Mouse (Mus musculus): Measurements from ENCODE around the gene Vmp1. TPM values are rescaled to one million over a fixed set of nuclear protein-coding genes. Genes with fewer than 3 reads are reported as not detected.

The Vmp1 gene
- total RNA-seq (2021), result 100 to 1,000 TPM; 144 to 167 TPM
- long read RNA-seq, experiment 1, transcript Vmp1-201 (12 exons, 2,787 nt), result major isoform, 119 of 150 reads
- long read RNA-seq, experiment 1, partial matches to known transcripts, result 4 of 150 reads
- long read RNA-seq, experiment 1, other reads (novel, unspliced or antisense), result 25 of 150 reads
- long read RNA-seq, experiment 2, transcript Vmp1-201 (12 exons, 2,787 nt), result major isoform, 64 of 77 reads
- long read RNA-seq, experiment 2, partial matches to known transcripts, result 2 of 77 reads
- long read RNA-seq, experiment 2, other reads (novel, unspliced or antisense), result 10 of 77 reads

DNA sequence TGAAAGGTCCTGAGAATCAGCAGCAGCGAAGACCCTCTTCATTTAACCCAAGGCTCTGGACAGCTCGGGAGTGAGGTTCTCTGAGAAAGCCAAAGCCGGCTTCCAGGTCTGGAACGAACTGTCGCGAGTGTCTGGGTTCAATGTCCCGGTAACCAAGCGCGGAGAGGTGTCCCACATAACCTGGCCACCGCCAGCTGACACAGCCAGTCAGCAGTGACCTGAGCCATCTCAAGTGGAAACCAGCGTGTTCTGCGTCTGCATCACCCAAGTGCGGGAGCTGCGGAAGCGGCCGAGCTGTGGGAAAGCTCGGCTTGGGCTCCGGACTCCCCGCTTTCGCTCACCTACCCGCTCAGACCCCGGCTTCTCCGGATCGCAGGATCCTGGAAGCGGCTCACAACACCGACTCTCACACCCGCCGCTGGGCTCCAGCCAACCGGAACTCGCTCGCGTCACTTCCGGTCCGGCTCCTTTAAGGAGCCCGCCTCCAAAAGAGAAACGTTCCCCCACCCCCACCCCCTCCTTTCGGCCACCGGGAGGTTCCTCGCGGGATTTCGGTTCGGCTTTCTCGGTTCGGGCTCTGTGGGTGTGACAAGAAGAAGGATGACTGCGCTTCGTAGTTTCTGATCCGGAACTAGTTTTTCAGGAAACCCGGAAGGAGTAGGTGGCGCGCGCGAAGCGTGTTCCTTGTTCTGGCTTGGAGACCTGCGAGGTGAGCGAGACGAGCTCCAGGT is at the start of gene Vmp1, which contains the start of gene Ptrh2:
Gene Vmp1, minus strand, starts transcription at position 442 of the 731 bp plus-strand sequence.
Gene Ptrh2, plus strand, starts transcription at position 591 of the 731 bp plus-strand sequence.
- Histone ChIP-seq H3K4me3 (peak within 1 kb of the TSS; percentile 98), H3K27ac (peak within 1 kb of the TSS; percentile 85)
- TF ChIP-seq CTCF (IDR thresholded peaks at IDR 0.05), result no peak
- peak; percentile 89 to 94 for DNase-seq (ENCODE audit: extremely low spot score in 1 of 2, low spot score in 2 of 2)
- intact Hi-C loops (cut with DNase I), result loop anchor here (1.0 kb wide), 1 partner anchor 74 kb away; the partner anchor contains the start of gene Cltc

GRCm38 (mm10) chr11:86731443-86731842 is 47.8 kb upstream of the Vmp1 start:
- Histone ChIP-seq H3K4me3 (no peak overlapping the region), H3K27ac (no peak overlapping the region)
- no peak for TF ChIP-seq CTCF (IDR thresholded peaks at IDR 0.05)
- no peak for DNase-seq (ENCODE audit: extremely low spot score in 1 of 2, low spot score in 2 of 2)
- intact Hi-C loops (cut with DNase I), result no loop called here

- Histone ChIP-seq H3K4me3 (no peak overlapping the region), H3K27ac (no peak overlapping the region)
- TF ChIP-seq CTCF (IDR thresholded peaks at IDR 0.05), result no peak
- DNase-seq (ENCODE audit: extremely low spot score in 1 of 2, low spot score in 2 of 2), result no peak
- intact Hi-C loops (cut with DNase I), result no loop called here
Measured at GRCm38 (mm10) chr11:86725607-86726006, 42.0 kb upstream of the Vmp1 start.

DNA sequence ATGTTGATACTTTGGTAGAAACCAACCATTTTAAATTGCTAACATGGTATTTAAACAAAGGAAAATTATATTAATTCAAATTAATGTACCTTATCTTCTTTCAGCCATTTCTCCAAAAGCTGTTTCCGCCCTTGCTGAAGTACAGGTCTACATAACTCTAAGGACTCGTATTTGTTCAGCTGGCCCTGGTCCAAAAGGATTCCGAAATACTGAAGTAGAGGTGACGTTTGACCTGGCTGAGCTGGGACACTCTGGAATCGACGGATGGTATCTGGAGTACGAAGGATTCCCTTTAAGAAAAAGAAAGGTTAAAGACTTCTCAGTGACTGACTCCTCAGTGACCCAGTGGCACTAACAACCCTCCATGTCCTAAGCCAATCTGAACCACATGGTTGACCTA is 41.3 kb upstream of the Vmp1 start:
- H3K4me3 ChIP-seq, result no peak overlapping the region
- DNase-seq (ENCODE audit: extremely low spot score in 1 of 2, low spot score in 2 of 2), result no peak
- intact Hi-C loops (cut with DNase I), result no loop called here
- no peak overlapping the region for H3K27ac ChIP-seq
- TF ChIP-seq CTCF (IDR thresholded peaks at IDR 0.05), result no peak

GRCm38 (mm10) chr11:86724004-86724403 is 40.4 kb upstream of the Vmp1 start:
- intact Hi-C loops (cut with DNase I), result no loop called here
- H3K27ac ChIP-seq, result no peak overlapping the region
- no peak for TF ChIP-seq CTCF (IDR thresholded peaks at IDR 0.05)
- no peak for DNase-seq (ENCODE audit: extremely low spot score in 1 of 2, low spot score in 2 of 2)
- H3K4me3 ChIP-seq, result no peak overlapping the region

DNA sequence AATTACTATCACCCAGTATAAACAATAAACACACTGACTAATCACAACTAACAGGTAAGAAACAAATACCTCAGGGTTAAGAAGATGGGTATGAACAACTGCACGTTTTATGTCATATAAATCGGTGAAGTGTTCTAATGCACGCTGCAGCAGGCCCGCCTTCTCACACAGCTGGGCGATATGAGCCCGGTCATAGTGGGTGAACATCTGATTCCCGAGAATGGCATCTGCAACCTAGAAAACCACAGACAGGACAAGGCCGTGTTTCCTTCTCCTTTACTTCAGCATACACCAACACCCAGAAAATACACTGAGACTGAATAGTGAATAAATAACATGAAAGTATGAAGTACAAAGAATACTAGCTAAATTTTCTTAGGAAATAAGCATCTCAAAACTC is 35.8 kb upstream of the Vmp1 start:
- H3K27ac ChIP-seq, result no peak overlapping the region
- intact Hi-C loops (cut with DNase I), result no loop called here
- no peak for TF ChIP-seq CTCF (IDR thresholded peaks at IDR 0.05)
- H3K4me3 ChIP-seq, result no peak overlapping the region
- DNase-seq (ENCODE audit: extremely low spot score in 1 of 2, low spot score in 2 of 2), result no peak

DNA sequence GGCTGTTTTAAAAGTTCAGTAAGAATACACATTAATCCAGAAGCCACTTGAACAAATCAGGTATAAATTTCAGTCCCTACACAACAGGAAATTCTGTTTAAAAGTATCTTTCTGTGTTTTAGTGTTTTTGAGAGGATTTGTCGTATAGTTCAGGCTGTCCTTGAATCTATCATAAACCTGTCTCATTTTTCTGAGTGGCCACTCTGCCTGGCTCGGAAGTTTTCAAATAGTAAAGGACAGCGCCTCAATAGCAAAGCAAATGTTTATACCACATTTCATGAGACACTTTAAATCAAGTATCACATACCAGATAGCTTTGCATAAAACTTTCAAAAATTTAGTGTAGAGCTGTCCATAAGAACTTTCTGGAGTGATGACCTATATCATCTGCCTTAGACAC is 34.7 kb upstream of the Vmp1 start:
- intact Hi-C loops (cut with DNase I), result no loop called here
- no peak for TF ChIP-seq CTCF (IDR thresholded peaks at IDR 0.05)
- no peak overlapping the region for H3K27ac ChIP-seq
- no peak overlapping the region for H3K4me3 ChIP-seq
- no peak for DNase-seq (ENCODE audit: extremely low spot score in 1 of 2, low spot score in 2 of 2)

DNA sequence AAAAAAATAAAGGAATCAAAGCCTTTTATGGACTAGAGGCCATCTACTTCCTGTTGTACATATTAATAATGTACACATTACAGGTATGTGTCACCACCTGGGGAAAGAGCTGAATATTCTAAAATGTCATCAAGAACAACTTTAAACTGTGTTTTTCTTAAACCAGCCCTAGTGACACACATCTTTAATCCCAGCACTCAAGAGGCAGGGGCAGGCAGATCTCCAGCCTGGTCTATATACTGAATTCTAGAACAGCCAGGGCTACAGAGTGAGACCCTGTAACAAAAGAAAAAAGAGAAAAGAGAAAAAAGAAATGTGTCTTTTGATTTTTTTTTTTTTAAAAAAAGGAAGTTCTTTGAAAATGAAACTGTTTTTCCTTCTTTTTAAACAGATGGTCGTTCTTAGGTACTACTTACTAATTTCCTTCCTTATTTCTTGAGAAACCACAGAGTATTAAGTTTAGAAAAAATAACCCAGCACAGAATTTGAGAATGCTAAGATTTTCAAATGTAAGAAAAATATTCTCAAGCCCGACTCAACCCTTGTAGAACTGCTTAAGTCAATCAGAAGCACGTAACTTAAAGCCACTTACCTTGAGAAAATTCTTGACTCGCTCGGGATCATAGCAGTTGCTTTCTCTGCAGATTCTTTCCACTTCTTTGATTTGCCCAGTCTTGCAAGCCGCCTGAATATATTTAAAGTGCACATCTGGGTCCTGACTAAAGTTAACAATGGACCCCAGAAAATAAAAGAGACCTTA is 33.9 kb upstream of the Vmp1 start:
- TF ChIP-seq CTCF (IDR thresholded peaks at IDR 0.05), result no peak
- no peak for DNase-seq (ENCODE audit: extremely low spot score in 1 of 2, low spot score in 2 of 2)
- Histone ChIP-seq H3K27ac (no peak overlapping the region), H3K4me3 (no peak overlapping the region)
- intact Hi-C loops (cut with DNase I), result no loop called here

- H3K4me3 ChIP-seq, result no peak overlapping the region
- intact Hi-C loops (cut with DNase I), result no loop called here
- DNase-seq (ENCODE audit: extremely low spot score in 1 of 2, low spot score in 2 of 2), result no peak
- H3K27ac ChIP-seq, result no peak overlapping the region
- no peak for TF ChIP-seq CTCF (IDR thresholded peaks at IDR 0.05)
Measured at GRCm38 (mm10) chr11:86714606-86715005, 31.0 kb upstream of the Vmp1 start.

GRCm38 (mm10) chr11:86701151-86701550 is 17.5 kb upstream of the Vmp1 start:
- DNase-seq (ENCODE audit: extremely low spot score in 1 of 2, low spot score in 2 of 2), result no peak
- Histone ChIP-seq H3K27ac (no peak overlapping the region), H3K4me3 (no peak overlapping the region)
- no peak for TF ChIP-seq CTCF (IDR thresholded peaks at IDR 0.05)
- intact Hi-C loops (cut with DNase I), result no loop called here

- no peak overlapping the region for H3K4me3 ChIP-seq
- intact Hi-C loops (cut with DNase I), result no loop called here
- no peak for TF ChIP-seq CTCF (IDR thresholded peaks at IDR 0.05)
- H3K27ac ChIP-seq, result no peak overlapping the region
- DNase-seq (ENCODE audit: extremely low spot score in 1 of 2, low spot score in 2 of 2), result no peak
Measured at GRCm38 (mm10) chr11:86695461-86695860, 11.8 kb upstream of the Vmp1 start.

DNA sequence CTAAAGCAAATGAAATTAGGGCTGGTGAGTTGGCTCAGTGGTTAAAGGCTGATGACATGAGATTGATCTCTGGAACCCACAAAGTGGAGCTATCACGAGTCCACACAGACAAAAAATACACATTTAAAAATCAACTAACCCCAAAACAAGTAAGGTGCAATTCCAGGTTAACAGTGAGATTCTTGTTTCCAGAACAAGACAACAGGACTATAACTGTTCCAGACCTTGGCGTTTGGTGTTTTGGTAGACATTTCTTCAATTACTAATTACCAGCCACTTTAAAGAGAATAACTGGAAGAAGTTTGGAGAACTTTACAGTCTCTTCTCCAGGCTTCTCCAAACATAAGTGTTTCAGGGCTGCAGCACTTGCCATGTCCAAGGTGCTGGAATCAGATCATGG is 8.9 kb upstream of the Vmp1 start:
- TF ChIP-seq CTCF (IDR thresholded peaks at IDR 0.05), result no peak
- intact Hi-C loops (cut with DNase I), result no loop called here
- DNase-seq (ENCODE audit: extremely low spot score in 1 of 2, low spot score in 2 of 2), result no peak
- Histone ChIP-seq H3K27ac (no peak overlapping the region), H3K4me3 (no peak overlapping the region)

Data from left cerebral cortex, adult 2 months (tissue).